Mouse (Mus musculus) liver, adult 2 months (tissue): ENCODE measurements around the gene Slc22a20. TPM values are rescaled to one million over a fixed set of nuclear protein-coding genes. Genes with fewer than 3 reads are reported as not detected.

ENCODE experiments used
- DNase-seq: peaks from one replicate; pipeline ENCODE4 v3.0.0-alpha.2; 2011; ENCODE audit warnings: low read depth, low spot score; ENCODE audit errors: extremely low read depth
- H3K27ac ChIP-seq: fragments of 200-500 bp; replicated peaks from 2 replicates; pipeline ENCODE4 v1.5.1; 2012; ENCODE audit warnings: low read depth, mild to moderate bottlenecking, control low read depth, inconsistent platforms, low read length; ENCODE audit not compliant: insufficient read depth
- H3K27me3 ChIP-seq: fragments of 200-500 bp; 2 replicates; pipeline ENCODE4 v1.6.1; 2012; ENCODE audit warnings: mild to moderate bottlenecking, moderate library complexity, low read length, inconsistent platforms; ENCODE audit not compliant: control insufficient read depth, insufficient read depth
- H3K36me3 ChIP-seq: fragments of 200-500 bp; 2 replicates; pipeline ENCODE4 v1.6.1; 2012; ENCODE audit warnings: low read length, inconsistent platforms; ENCODE audit not compliant: control insufficient read depth, insufficient read depth
- H3K4me1 ChIP-seq: fragments of 200-500 bp; 2 replicates; pipeline ENCODE4 v1.6.1; 2011; ENCODE audit warnings: low read length; ENCODE audit not compliant: control insufficient read depth, insufficient read depth
- H3K4me3 ChIP-seq: fragments of 200-500 bp; 2 replicates; pipeline ENCODE4 v1.5.1; 2011; ENCODE audit warnings: low read depth, mild to moderate bottlenecking, control low read depth, low read length, moderate library complexity; ENCODE audit not compliant: insufficient read depth
- H3K79me2 ChIP-seq: fragments of 200-500 bp; 2 replicates; pipeline ENCODE4 v1.6.1; 2012; ENCODE audit warnings: inconsistent platforms, mild to moderate bottlenecking, low read length, moderate library complexity; ENCODE audit not compliant: control insufficient read depth, insufficient read depth
- H3K9ac ChIP-seq: fragments of 200-500 bp; 2 replicates; pipeline ENCODE4 v1.6.1; 2012; ENCODE audit warnings: low read depth, mild to moderate bottlenecking, control low read depth, inconsistent platforms, low read length
- CTCF ChIP-seq: fragments of 200-500 bp; IDR thresholded peaks from 2 replicates; pipeline ENCODE4 v1.5.1; 2011; ENCODE audit warnings: low read depth, low read length, control low read depth
- POLR2A ChIP-seq: fragments of 200-500 bp; IDR thresholded peaks from 2 replicates; pipeline ENCODE4 v1.6.1; 2011; ENCODE audit warnings: low read length, control low read depth; ENCODE audit not compliant: insufficient read depth; ENCODE audit errors: extremely low read depth
- WGBS: fragments of 180-500 bp; shearing (Covaris S2); methylation state at CpG from one replicate; pipeline ENCODE4 v1.1.7; 2018; 5-methylcytosine and 5-hydroxymethylcytosine counted together
- polyA plus RNA-seq: library from polyadenylated mRNA; depleted of rRNA; stranded (reverse); fragments of >200 nt; gene quantifications from 2 replicates; pipeline ENCODE4 v1.2.3, GENCODE M21; 2012
- total RNA-seq: library from RNA; depleted of rRNA; stranded (reverse); fragments of >200 nt; gene quantifications from 2 replicates; pipeline ENCODE4 v1.2.3, GENCODE M21; 2014

The Slc22a20 gene
- total and polyA plus RNA-seq, 2 experiments = not detected

DNA sequence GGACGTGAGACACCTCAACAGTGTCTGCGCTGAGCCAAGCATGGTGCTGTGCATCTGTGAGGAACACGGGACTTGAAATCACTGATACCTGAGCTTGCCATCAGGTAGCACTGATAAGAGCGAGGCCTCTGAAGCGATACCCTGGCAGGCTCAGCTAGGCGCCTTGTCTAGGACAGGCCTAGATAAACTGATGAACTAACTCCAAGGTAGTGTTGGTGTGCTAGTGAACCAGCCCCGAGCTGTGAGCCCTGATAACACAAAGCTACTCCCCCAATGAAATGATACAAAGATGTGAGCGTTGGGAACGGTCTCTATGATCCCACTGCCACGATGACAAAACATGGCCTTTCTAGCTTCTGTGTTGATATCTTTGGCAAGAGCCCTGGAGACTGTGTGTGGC, 18.3 kb downstream of the Slc22a20 start:
- H3K4me3 ChIP-seq = no peak overlapping the region
- no peaks in the 10 kb centered on the region for H3K36me3 ChIP-seq
- TF ChIP-seq POLR2A (no peak), CTCF (no peak)
- H3K4me1 ChIP-seq = peaks cover 6% of the 10 kb centered on the region; the same call in 1 of the 2 replicates
- 95% methylated on average over 10 of the region's 10 CpGs for WGBS
- no peak overlapping the region for H3K27ac ChIP-seq
- DNase-seq = no peak
- H3K9ac ChIP-seq = no peak overlapping the region
- no peaks in the 10 kb centered on the region; the same call in 1 of the 2 replicates for H3K79me2 ChIP-seq
- H3K27me3 ChIP-seq = no peaks in the 10 kb centered on the region

GRCm38 (mm10) chr19:5966786-5967185, 19.2 kb downstream of the Slc22a20 start:
- Histone ChIP-seq H3K4me1 (peaks cover 6% of the 10 kb centered on the region; the same call in 1 of the 2 replicates), H3K9ac (no peak overlapping the region), H3K79me2 (no peaks in the 10 kb centered on the region; the same call in 1 of the 2 replicates), H3K4me3 (no peak overlapping the region), H3K36me3 (no peaks in the 10 kb centered on the region), H3K27ac (no peak overlapping the region), H3K27me3 (no peaks in the 10 kb centered on the region)
- TF ChIP-seq POLR2A (no peak), CTCF (no peak)
- WGBS = 77% methylated on average over 6 of the region's 6 CpGs
- no peak for DNase-seq

- H3K4me3 ChIP-seq = no peak overlapping the region
- no peak for TF ChIP-seq POLR2A
- TF ChIP-seq CTCF = no peak
- peaks cover 6% of the 10 kb centered on the region; the same call in 1 of the 2 replicates for H3K4me1 ChIP-seq
- no peaks in the 10 kb centered on the region for H3K27me3 ChIP-seq
- no peaks in the 10 kb centered on the region for H3K36me3 ChIP-seq
- no peak overlapping the region for H3K9ac ChIP-seq
- WGBS = 91% methylated on average over 2 of the region's 2 CpGs
- no peak overlapping the region for H3K27ac ChIP-seq
- no peak for DNase-seq
- H3K79me2 ChIP-seq = no peaks in the 10 kb centered on the region; the same call in 1 of the 2 replicates
Observed at GRCm38 (mm10) chr19:5965910-5966309, 20.0 kb downstream of the Slc22a20 start.

GRCm38 (mm10) chr19:5965280-5965679, 20.7 kb downstream of the Slc22a20 start:
- H3K27me3 ChIP-seq = no peaks in the 10 kb centered on the region
- H3K9ac ChIP-seq = no peak overlapping the region
- TF ChIP-seq CTCF = peak; percentile 89
- no peak for TF ChIP-seq POLR2A
- 15% methylated on average over 4 of the region's 4 CpGs for WGBS
- no peaks in the 10 kb centered on the region for H3K36me3 ChIP-seq
- H3K79me2 ChIP-seq = no peaks in the 10 kb centered on the region; the same call in 1 of the 2 replicates
- H3K4me1 ChIP-seq = peaks cover 6% of the 10 kb centered on the region; the same call in 1 of the 2 replicates
- H3K4me3 ChIP-seq = no peak overlapping the region
- H3K27ac ChIP-seq = no peak overlapping the region
- peak; percentile 66 for DNase-seq

DNA sequence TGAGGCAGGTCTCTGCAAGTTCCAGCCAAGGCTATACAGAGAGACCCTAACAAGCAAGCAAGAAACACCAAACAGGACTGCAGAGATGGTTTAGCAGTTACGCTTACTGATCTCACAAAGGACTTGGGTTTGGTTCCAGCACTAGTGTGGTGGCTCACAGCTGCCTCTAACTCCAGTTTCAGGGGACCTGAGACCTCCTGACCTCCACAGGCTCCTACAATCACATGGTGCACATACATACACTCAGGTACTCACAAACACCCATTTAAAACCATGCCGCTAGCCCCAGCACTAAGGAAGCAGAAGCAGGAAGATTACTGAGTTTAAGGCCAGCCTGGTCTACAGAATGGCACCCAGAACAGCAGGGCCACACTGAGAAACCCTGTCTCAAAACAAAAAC, 21.1 kb downstream of the Slc22a20 start:
- Histone ChIP-seq H3K27ac (no peak overlapping the region), H3K4me3 (no peak overlapping the region)
- WGBS = 92% methylated on average over 2 of the region's 2 CpGs

DNA sequence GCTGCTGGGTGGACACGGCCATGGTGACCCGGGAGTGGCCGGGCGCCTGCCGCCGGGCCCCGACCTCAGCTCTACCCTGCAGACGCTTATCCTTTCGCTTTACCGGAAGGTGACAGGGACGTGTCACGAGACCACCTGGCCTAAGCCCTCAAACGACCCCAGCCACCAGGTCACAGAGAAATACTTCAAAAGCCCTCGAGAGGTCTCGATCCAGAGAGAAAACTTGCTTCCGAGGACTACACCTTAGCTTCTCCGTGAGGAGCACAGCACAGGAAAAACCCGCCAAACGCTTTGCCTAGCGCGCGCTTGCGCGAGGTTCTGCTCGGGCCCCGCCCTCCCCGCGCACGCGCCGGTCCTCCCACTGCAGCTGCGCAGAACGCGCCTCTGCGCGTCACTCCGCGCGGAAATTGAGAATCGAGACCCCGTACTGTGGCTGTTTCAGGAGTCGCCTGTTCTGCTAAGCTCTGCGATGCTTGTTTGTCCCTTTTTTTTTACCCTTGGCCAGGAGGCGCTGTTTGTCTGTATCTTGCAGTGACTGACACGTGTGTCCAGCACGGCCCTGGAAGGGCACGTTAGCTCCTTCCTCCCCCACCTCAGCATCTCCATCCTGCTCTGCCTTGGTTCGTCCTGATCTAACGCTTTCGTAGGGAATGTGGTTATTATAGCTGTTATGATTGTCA, 21.9 kb downstream of the Slc22a20 start, which contains the start of gene Pola2:
TSS of gene Pola2 (minus strand) at position 320 of the 680 bp plus-strand sequence.
- DNase-seq = peak; percentile 70
- no peaks in the 10 kb centered on the region for H3K27me3 ChIP-seq
- 0 out of 2 replicates have a peak, but pooled peaks have one; percentile 37 for TF ChIP-seq POLR2A
- TF ChIP-seq CTCF = no peak
- H3K9ac ChIP-seq = peak within 1 kb of the TSS; percentile 67
- H3K27ac ChIP-seq = peak within 1 kb of the TSS; percentile 56
- no peaks in the 10 kb centered on the region for H3K36me3 ChIP-seq
- WGBS = under 1% methylated on average over 50 of the region's 50 CpGs
- H3K79me2 ChIP-seq = no peaks in the 10 kb centered on the region; the same call in 1 of the 2 replicates
- peaks cover 6% of the 10 kb centered on the region; the same call in 1 of the 2 replicates for H3K4me1 ChIP-seq
- peak within 1 kb of the TSS; percentile 63 for H3K4me3 ChIP-seq

More for the DNA sequence above, 21.1 kb downstream of the Slc22a20 start:
- DNase-seq = no peak
- TF ChIP-seq POLR2A (no peak), CTCF (no peak)
- H3K36me3 ChIP-seq = no peaks in the 10 kb centered on the region
- peaks cover 6% of the 10 kb centered on the region; the same call in 1 of the 2 replicates for H3K4me1 ChIP-seq
- no peaks in the 10 kb centered on the region; the same call in 1 of the 2 replicates for H3K79me2 ChIP-seq
- H3K9ac ChIP-seq = no peak overlapping the region
- no peaks in the 10 kb centered on the region for H3K27me3 ChIP-seq
